Mouse (Mus musculus) spleen, adult 18-20 months (tissue): ENCODE results near the gene Asb10.

Experiments used
- DNase-seq, 2 experiments: peaks; one replicate each; pipeline ENCODE4 v3.0.0; 2022; ENCODE audit warnings: mixed read lengths in 2 of 2

Gene Asb10

GRCm38 (mm10) chr5:24486738-24487137 is 54.0 kb downstream of the Asb10 start:
- DNase-seq: no peak

- peak; percentile 46 to 81 for DNase-seq
Measured at GRCm38 (mm10) chr5:24486097-24486496, 54.7 kb downstream of the Asb10 start.

- DNase-seq: no peak
Measured at GRCm38 (mm10) chr5:24484963-24485362, 55.8 kb downstream of the Asb10 start.

GRCm38 (mm10) chr5:24483326-24483725 is 57.5 kb downstream of the Asb10 start:
- peak in 1 of 2 experiments; percentile 30 for DNase-seq
